27 mouse cellular contexts compared by ENCODE assay signal in genomic region chr14:58570021-58570420, GRCm38 (mm10).
A peak's percentile ranks its signal among the peaks of the same experiment; 100 is the strongest.
DNase-seq lines count a peak whose midpoint lies in the region; ATAC-seq and TF ChIP-seq lines count a peak whose summit lies in the region.
"Had no signal": no experiment of that assay in that cellular context is flagged by ENCODE, and none has a peak within 500 bp of the region (broad histone marks: within the 10 kb centered on the region; RNA-seq: fewer than 3 reads in every experiment).

No protein-coding gene starts in this region.

- H3K36me3 ChIP-seq in liver, adult 2 months (ENCODE audit: control insufficient read depth, insufficient read depth, low read length), result no peaks in the 10 kb centered on the region
- no peaks in the 10 kb centered on the region for H3K36me3 ChIP-seq in liver, embryonic 11.5 days (ENCODE audit: control insufficient read depth, insufficient read depth, low read length)
- H3K36me3 ChIP-seq: embryonic facial prominence, embryonic 10.5 days; embryonic facial prominence, embryonic 13.5 days; forebrain, embryonic 12.5 days; heart, embryonic 12.5 days; heart, embryonic 15.5 days; hindbrain, embryonic 10.5 days had no signal

- no peaks in the 10 kb centered on the region; the same call in 1 of the 2 replicates for H3K4me1 ChIP-seq in liver, adult 2 months (ENCODE audit: control insufficient read depth, insufficient read depth, low read length)
- no peaks in the 10 kb centered on the region for H3K4me1 ChIP-seq in liver, embryonic 11.5 days (replicated peaks; ENCODE audit: control insufficient read depth, insufficient read depth, low read length)
- H3K4me1 ChIP-seq: embryonic facial prominence, embryonic 10.5 days; embryonic facial prominence, embryonic 13.5 days; forebrain, embryonic 12.5 days; heart, embryonic 12.5 days; heart, embryonic 15.5 days; hindbrain, embryonic 10.5 days had no signal

- no peak overlapping the region for H3K4me3 ChIP-seq in liver, adult 2 months (ENCODE audit: insufficient read depth, low read depth, low read length)
- no peak overlapping the region for H3K4me3 ChIP-seq in liver, embryonic 11.5 days (ENCODE audit: low read depth, low read length)
- H3K4me3 ChIP-seq: embryonic facial prominence, embryonic 10.5 days; embryonic facial prominence, embryonic 13.5 days; erythroblast, embryonic 14.5 days; forebrain, embryonic 12.5 days; heart, embryonic 12.5 days; heart, embryonic 15.5 days; hindbrain, embryonic 10.5 days had no signal

- no peak for TF ChIP-seq POLR2A in liver, adult 2 months (IDR thresholded peaks at IDR 0.05; ENCODE audit: extremely low read depth, insufficient read depth, low read length)

- H3K79me2 ChIP-seq in liver, adult 2 months (ENCODE audit: control insufficient read depth, insufficient read depth, low read length), result no peaks in the 10 kb centered on the region

- no peak overlapping the region for H3K4me2 ChIP-seq in liver, embryonic 11.5 days
- H3K4me2 ChIP-seq: embryonic facial prominence, embryonic 13.5 days; forebrain, embryonic 12.5 days; heart, embryonic 12.5 days; heart, embryonic 15.5 days; hindbrain, embryonic 14.5 days had no signal

- H3K27me3 ChIP-seq in liver, adult 2 months (ENCODE audit: control insufficient read depth, insufficient read depth, low read length), result no peaks in the 10 kb centered on the region
- no peaks in the 10 kb centered on the region for H3K27me3 ChIP-seq in liver, embryonic 11.5 days (replicated peaks; ENCODE audit: control insufficient read depth, insufficient read depth, low read length)
- H3K27me3 ChIP-seq: embryonic facial prominence, embryonic 13.5 days; forebrain, embryonic 12.5 days; heart, embryonic 12.5 days; heart, embryonic 15.5 days had no signal

- ATAC-seq in liver, embryonic 11.5 days (replicated peaks; ENCODE audit: low FRiP score), result no peak
- ATAC-seq: activated CD4-positive, CD25-positive, alpha-beta regulatory T cell, adult 4 months; hindbrain, postnatal 0 days; inflammation-experienced regulatory T-cells, adult 6 months; intestine, embryonic 16.5 days had no signal

- no peak overlapping the region for H3K27ac ChIP-seq in liver, adult 2 months (replicated peaks; ENCODE audit: insufficient read depth, low read depth, low read length)
- no peak overlapping the region for H3K27ac ChIP-seq in liver, embryonic 11.5 days (ENCODE audit: low read depth, low read length)
- H3K27ac ChIP-seq: embryonic facial prominence, embryonic 10.5 days; embryonic facial prominence, embryonic 13.5 days; forebrain, embryonic 12.5 days; heart, embryonic 15.5 days; hindbrain, embryonic 10.5 days; hindbrain, embryonic 14.5 days; hindbrain, postnatal 0 days had no signal

- TF ChIP-seq CTCF in liver, adult 2 months (IDR thresholded peaks at IDR 0.05; ENCODE audit: low read depth, low read length), result no peak

- H3K9me3 ChIP-seq in liver, embryonic 11.5 days (ENCODE audit: control insufficient read depth, low read length), result no peaks in the 10 kb centered on the region
- H3K9me3 ChIP-seq: embryonic facial prominence, embryonic 10.5 days; embryonic facial prominence, embryonic 13.5 days; forebrain, embryonic 12.5 days; heart, embryonic 15.5 days; hindbrain, embryonic 10.5 days had no signal

- 87% methylated on average over 2 of the region's 2 CpGs for WGBS in liver, adult 2 months
- WGBS in liver, embryonic 11.5 days, result 85% methylated on average over 2 of the region's 2 CpGs

- peak; percentile 7 to 22 for DNase-seq in cerebellum, postnatal 10 days
- DNase-seq in cerebellum, postnatal 25 days, result no peak
- DNase-seq in liver, adult 2 months (ENCODE audit: extremely low read depth, low read depth, low spot score), result peak; percentile 44
- DNase-seq in liver, embryonic 11.5 days (ENCODE audit: low spot score), result no peak
- DNase-seq in fibroblast of lung, adult 2 months (ENCODE audit: low read depth), result peak; percentile 46
- DNase-seq in gastrocnemius, postnatal 10 days, result no peak
- DNase-seq: adrenal gland, adult 8-10 months; adrenal gland, postnatal 25 days; cerebellum, adult 18-20 months; cerebellum, adult 9-10 months; cerebellum, postnatal 36 days; embryo, embryonic 11 days; heart, adult 18-20 months; heart, postnatal 36 days; kidney, adult 18-20 months had no signal

- H3K9ac ChIP-seq in liver, adult 2 months (ENCODE audit: low read depth, low read length), result no peak overlapping the region
- H3K9ac ChIP-seq in liver, embryonic 11.5 days (ENCODE audit: low read depth, low read length), result no peak overlapping the region
- H3K9ac ChIP-seq: embryonic facial prominence, embryonic 13.5 days; forebrain, embryonic 12.5 days; heart, embryonic 12.5 days; heart, embryonic 15.5 days; hindbrain, embryonic 14.5 days had no signal

Comparison
In these comparisons a context has a peak if more than half of its experiments do, and no peak if none do; other contexts are left out.
1. DNase-seq: peak in cerebellum, postnatal 10 days (2 of 2), liver, adult 2 months (single experiment) and fibroblast of lung, adult 2 months (single experiment); none in cerebellum, postnatal 25 days (0 of 2), liver, embryonic 11.5 days (single experiment) and gastrocnemius, postnatal 10 days (single experiment).